Mouse (Mus musculus): Measurements from ENCODE around the gene Fancg.

The Fancg gene

GRCm38 (mm10) chr4:43032501-43032900 is 22.2 kb upstream of the Fancg start:
- DNase-seq, result peak in 1 of 2 experiments; percentile 20

DNA sequence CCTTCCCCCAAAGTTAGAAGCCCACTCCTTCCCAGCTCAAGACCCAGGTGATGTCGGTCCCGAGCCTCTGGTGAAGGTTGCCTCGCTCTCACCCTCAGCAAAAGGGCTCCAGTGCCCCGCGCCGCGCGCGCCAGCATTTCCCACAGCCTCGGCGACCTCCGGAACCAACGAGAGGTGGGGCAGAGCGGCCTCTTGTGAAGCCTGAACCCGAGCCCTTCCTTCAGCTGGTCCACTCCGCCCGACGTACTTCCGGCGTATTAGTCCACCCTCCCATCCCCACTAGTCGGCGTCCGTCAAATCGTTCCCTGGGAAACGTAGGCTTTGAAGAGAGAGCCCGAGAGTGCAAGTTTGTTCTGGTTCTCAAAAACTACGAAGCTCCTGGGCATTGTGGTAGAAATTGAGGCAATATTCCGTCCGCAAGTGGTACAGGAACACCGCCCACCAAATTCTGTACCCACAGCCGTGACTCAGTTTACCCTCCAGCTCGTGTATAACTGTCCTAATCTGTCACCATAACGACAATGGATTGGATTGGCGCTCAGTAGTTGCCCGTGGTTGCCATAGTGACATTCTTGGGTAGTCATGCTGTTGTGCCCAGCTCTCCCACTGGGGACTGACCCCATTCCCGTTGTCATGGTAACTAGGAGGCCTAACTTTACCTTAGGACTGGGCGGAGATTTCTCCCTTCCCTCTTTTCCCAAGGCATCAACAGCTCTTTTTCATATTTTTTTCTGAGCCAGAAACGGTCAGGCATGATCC is 21.1 kb upstream of the Fancg start, which contains the start of gene Stoml2:
Stoml2 (minus strand) TSS at position 474 of the 759 bp plus-strand sequence.
- DNase-seq, result peak; percentile 94 to 95

- peak in 1 of 2 experiments; percentile 73 for DNase-seq
These were observed 20.5 kb upstream of the Fancg start for GRCm38 (mm10) chr4:43030780-43031230.

DNA sequence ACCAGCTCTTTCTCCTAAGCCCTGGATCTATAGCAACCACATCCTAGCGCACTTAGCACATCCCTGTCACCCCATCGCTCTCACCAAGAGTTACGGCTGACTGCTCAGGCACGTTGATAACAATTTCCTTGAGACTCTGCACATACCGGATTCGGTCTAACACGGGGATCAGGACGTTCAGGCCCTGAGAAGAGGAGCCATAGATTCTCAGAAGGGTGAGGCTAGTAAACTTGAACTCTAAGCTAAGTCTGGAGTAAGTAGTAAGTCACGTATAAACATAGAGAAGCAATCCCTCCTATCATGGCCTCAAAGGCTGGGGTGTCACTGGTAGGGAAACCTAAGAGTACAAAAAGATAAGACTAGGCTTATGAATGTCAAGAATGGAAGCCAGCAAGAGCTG is 20.0 kb upstream of the Fancg start:
- no peak for DNase-seq

- DNase-seq, result no peak
These were observed 19.4 kb upstream of the Fancg start for GRCm38 (mm10) chr4:43029749-43030148.

- DNase-seq, result no peak
These were observed 18.8 kb upstream of the Fancg start for GRCm38 (mm10) chr4:43029121-43029520.

- peak; percentile 99 for DNase-seq
These were observed 15.0 kb upstream of the Fancg start, which contains the start of gene Pigo for GRCm38 (mm10) chr4:43025084-43025960. Gene Pigo, minus strand, starts transcription at chr4:43025819.

DNA sequence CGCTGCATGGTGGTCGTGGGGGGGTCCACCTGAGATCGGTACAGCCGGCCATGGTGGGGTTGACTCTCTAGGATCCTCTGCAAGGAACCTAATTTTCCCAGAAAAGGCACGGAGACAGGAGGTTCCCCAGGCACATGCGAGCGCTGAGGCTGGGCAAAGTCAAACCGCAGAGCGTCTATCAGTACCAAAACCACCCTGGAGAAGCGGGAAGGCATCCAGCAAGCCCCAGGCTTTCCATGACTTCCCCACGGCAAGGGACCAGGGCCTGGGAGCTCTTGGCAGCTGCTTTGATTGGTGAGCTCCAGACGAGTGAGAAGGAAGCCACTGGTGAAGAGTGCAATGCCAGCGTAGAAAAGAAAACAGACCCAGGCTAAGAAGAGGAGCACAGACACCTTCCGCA is 14.4 kb upstream of the Fancg start:
- DNase-seq, result peak; percentile 50 to 52

GRCm38 (mm10) chr4:43021341-43021740 is 11.0 kb upstream of the Fancg start:
- peak; percentile 56 to 63 for DNase-seq

DNA sequence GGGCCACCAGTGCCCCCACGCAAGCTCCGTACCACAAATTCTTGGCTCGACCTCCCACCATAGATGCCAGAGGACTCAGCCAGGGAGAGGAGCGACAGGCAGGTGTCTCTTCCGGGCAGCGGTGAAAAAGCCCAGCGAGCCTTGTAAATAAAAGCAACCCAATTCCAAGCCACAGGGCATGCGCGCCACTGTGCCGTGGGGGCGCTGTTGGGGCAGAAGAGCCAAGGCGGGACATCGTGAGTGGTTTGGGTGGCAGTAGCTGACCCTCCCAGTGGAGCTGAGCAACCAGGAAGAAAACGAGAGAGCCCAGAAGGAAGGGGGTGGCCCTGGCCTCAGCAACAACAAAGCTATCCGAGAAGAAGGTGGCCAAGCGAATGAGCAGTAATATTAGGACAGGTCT is 10.6 kb upstream of the Fancg start:
- DNase-seq, result no peak

DNA sequence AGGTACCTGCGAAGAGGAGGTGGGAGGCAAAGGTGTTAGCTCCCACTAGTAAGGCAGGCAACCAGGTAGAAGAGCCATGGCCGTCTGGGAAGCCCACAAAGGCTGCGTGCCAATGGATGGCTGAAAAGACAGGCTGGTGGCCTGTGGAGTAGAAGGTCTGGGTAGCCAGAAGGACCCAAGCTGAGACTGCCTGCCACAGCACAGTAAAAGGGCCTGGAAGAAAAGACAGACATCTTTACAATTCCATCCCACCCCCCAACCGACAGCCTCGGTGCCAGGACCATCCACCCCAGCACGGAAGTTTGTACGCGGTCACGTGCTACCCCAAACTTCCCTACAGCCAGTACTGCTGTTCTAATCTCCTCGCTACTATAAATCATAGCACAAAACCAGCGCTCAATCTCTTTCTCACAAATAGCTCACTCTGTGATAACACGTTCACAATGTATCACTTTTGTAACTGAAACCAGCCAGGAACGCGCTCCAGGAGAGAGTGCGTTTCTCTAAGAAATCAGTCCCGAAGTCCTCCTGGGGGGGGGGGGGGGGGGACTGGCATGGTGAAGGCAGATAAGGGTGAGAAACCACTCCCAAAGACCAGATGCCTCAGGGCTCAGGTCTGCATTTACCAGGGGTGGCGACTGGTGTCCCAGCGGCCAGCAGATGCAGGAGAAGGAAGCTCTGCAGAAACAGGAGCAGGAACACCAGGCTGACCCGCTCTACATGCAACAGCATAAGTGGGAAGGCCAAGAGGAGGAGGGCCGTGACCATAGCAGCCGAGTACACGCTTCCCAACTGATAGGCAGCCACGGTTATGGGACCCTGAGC is 9.5 kb upstream of the Fancg start:
- DNase-seq, result no peak

DNA sequence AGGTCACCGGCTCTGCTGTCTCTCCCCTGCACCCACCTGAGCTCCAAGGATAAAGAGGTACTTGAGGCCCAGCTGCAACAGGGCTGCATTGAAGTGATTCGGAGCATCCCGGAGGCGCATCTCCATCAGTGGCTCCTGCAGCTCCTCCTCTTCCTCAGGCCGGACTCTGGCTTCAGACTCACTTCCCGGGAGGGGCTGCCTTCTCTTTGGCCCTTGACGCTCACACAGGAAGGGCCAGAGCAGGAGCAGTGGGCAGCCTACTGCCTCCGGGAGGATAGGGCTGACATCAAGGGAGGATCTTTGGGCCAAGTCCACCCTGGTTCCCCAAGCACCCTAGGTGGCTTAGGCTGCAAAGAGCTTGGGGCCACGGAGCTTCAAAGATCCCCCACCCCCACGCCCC is 8.9 kb upstream of the Fancg start:
- DNase-seq, result no peak

- DNase-seq, result no peak
These were observed 7.8 kb upstream of the Fancg start for GRCm38 (mm10) chr4:43018156-43018555.

- no peak for DNase-seq
These were observed 1.8 kb upstream of the Fancg start for GRCm38 (mm10) chr4:43012091-43012490.

DNA sequence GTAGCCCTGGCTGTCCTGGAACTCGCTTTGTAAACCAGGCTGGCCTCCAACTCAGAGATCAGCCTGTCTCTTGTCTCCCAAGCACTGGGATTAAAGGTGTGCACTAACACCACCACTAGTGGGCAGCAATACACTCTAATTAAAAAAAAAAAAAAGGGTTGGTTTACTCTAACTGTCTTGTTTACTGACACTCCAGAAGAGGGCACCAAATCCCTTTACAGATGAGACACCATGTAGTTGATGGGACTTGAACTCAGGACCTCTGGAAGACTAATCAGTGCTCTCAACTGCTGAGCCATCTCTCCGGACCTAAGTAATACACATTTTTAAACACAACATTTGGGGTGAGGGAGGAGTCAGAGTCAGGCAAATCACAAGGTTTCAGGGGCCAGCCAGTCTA is 4.5 kb downstream of the Fancg start:
- peak; percentile 52 to 65 for DNase-seq

DNA sequence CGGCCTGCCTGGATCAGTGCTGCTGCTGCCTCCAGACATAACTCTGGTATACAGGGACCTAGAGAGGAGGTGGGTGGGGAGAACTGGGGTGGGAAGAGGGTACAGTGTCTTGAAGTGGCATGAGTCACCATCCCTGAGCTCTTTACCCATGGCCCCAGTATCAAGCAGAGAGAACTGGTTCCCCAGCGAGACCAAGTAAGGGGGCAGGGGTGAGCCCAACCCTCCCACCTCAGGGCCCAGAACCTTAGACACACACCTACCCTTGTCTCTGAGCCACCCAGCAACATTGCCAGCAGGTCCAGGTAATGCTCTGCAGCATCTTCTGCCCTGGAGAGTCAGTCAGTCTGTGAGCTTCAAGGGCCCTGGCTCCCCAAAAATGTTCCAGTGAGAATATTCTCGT is 5.4 kb downstream of the Fancg start:
- DNase-seq, result no peak

DNA sequence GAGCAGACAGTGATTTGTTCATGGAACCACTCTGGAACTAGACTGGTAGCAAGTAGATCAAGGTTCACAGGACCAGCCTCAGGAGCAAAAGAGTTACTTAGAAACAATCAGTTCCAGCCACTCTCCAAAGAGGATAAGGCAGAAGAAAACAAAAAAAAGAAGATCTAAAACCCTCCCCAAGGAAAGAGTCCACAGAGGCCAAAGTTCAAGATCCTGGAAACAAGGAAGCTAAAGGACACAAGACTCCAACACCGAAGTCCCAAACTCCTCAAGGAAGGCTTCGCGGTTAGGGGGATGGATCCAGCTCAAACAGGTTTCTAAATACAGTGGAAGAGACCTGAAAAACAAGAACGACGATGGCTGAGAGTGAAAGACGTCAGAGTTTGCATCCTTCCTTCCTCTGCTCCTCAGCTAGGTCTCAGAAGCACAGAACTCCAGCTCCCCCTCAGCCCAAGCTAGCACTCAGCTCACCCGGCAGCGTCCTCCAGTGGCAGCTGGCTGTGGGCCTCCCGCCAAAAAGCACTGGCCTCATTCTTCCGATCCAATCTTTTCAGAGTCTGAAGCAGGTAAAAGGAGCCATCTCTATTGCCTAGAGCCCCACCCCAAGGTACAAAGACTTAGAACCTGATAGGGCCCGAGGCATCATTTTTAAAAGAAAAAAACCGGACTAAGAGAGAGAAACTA is 7.4 kb downstream of the Fancg start:
- peak in 1 of 2 experiments; percentile 38 for DNase-seq

- no peak for DNase-seq
These were observed 9.0 kb downstream of the Fancg start for GRCm38 (mm10) chr4:43001272-43001671.

DNA sequence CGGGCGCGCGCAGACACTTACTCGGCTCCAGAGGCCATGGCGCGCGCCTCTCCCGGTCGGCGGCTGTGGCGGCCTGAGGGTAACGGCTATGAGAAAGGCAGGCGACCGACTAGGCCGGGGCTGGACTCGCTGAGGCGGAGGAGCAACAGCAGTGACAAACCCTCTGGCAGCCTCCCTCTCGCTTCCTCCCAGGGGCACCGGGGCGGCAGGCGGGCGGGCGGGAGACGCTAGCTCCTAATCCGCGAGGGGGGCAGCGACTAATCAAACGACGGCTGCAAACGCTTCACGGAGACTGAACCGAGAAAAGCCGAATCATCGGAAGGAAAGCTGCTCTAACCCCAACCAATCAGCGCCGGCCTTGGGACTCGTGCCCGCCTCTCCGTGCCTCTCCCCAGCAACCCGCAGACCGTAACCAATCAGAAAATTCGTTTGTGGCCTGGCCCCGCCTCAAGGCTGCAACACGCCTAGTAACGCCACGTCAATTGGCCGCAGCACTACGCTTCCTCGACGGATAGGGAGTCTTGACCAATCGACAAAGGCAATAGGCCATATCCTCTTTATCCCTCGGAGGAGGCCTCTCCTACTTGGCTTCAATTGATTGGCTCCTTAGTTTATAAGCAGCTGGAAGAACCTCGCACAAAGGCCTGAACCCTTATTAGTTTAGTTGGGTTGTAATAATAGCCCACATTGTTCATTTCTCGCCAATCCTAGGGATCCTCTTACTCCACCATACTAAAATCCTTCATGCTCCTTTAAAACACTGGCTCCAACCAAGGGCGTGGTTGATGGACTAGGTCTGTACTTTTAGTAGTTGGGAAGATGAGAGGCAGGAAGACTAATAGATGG is 9.9 kb downstream of the Fancg start, which contains the start of gene Vcp:
Vcp (minus strand) TSS at position 367 of the 846 bp plus-strand sequence.
- DNase-seq, result peak; percentile 99

DNA sequence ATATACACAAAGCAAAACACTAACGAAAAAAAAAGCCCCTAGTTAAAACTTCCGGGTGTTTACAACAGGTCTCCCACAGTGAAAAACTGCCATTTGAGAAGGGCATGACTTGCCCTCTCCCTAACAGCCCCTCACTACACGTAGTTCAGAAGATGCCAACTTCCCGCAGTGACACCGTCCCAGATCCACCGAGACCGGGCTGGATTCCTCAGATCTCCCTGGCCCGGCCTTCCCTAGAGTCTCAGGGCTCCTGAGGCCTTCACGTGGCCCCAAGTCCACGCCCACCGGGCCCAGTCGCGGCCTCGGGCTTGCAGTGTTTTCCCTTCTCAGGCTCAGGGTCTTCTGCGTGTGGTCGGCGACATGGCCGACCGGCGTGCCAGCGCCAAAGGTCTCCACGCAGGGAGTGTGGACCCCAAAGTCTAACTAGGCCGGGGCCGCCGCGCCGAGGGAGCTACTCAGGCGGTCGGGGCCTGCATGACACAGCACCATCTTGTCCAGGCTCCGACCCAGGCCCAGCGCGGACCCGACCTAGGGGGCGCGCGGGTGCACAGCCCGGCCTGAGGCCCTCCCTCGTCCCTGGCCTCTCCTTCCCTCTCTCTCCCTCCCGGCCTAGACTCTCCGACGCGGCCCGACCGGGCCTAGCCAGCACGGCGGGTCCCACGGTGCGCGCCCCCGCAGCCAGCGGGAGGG is 10.7 kb downstream of the Fancg start:
- peak; percentile 75 to 79 for DNase-seq
